Mouse (Mus musculus) embryo, embryonic 11.5 days (tissue): ENCODE data around the gene Tnfaip8l2.
A peak's percentile ranks its signal among the peaks of the same experiment; 100 is the strongest.
"Not testable (repeated sequence)": the region's sequence is repeated elsewhere in the genome, so short reads cannot be mapped to it uniquely, and the experiment has no call there.

Experiments
- DNase-seq: peaks from one replicate; pipeline ENCODE4 v3.0.0-alpha.2; 2012; ENCODE audit warnings: low read depth, low spot score

Gene Tnfaip8l2

DNA sequence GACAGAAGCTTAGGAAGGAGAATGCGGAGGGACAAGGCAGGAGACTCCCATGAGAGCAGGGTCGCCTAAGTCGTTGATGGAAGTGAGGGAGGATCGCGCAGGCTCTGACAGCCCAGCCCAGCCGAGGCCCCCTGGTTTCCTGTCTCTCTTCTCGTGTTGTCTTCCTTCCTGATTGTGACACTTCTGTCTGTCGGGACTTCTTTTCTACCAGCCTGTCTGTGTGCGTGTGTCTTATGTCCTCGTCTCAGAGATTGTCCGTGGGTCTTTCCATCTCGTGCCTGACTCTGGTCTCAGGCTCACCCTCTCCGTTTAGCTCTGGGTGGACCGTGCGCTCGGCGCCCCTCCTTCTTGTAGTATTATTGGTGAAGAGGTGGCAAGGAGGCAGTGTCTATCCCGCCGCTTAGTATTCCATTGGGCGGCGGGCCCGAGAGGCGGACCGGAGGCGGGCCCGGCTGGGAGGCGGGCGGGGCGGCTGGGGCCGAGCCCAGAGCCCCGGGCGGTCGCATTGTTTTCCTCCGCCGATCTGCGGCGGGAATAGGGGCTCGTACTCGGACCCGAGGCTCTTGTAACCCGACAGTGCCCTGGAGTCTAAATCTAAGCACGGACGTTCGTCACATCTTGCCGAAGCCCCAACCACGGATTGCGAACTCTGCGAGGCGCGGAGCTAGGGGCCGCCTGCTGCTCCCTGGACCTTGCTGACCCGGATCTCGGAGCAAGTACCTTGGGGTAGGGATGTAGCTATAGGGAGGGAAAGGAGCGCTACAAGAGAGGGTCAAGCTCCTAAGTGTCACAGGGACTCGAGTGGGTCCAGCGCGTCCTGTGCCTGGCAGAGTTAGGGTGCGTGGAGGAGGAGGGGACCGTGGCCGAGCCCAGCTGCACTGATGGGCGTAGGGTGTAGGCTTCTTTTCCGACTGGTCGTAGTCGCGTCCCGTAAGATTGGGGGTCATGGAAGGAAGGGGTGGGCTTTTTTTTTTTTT, 18.1 kb upstream of the Tnfaip8l2 start, which contains the start of gene Sema6c:
Sema6c (plus strand) TSS at position 471 of the 977 bp plus-strand sequence.
- DNase-seq = peak; percentile 80

DNA sequence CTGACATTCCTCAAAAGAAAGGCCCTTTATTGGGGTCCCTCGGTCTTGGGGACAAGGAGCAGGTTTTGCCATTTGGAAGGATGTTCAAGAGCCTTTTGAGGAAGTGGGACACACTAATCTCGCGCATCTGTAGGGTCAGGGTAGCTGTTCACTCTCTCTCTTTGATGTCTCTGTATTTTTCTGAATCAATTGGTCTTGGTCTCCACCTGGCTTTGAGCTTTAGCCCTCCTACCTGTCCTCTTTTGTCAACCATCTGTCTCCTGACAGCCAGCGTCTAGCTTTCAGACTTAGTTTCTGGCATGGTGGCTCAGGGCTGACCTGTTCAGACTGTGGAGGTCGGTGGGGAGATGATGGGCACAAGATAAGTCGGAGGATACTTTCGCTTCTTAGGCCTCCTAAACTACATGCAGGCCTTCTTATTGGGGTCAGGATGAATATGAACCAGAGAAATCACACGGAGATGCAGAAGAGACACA, 17.4 kb upstream of the Tnfaip8l2 start:
- no peak for DNase-seq

DNA sequence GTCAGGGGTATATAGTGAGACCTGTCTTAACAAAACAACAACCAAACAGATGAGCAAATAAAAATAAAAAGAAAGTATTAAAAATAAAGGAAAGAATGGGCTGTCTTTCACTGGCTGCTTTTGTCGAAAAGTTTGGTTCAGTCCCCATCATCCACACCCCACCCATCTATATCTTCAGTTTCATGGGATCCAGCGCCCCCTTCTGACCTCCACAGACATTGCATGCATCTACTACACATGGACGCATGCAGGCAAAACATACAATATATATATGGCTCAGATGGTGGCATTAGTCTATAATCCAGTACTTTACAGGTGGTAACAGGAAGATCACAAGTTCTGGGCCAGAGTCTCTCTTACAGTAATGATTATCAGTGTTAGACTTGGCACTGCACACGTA, 11.7 kb upstream of the Tnfaip8l2 start:
- no peak for DNase-seq

DNA sequence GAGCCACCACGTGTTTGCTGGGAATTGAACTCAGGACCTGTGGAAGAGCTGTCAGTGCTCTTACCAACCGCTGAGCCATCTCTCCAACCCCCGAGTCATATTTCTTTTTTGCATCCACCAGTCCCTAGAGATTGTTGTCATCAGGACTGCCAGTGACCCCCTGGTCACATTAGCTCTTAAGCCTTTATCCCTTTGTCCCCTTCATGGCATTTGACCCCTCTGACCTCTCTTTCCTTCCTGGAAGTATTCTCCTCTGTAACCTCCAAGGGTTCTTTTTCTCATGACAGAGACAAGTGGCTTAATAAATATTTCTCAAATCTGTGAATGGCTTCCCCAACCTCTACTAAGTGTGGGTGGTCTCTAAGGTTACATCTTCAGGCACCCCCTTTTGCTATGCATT, 5.8 kb upstream of the Tnfaip8l2 start:
- no peak for DNase-seq

DNA sequence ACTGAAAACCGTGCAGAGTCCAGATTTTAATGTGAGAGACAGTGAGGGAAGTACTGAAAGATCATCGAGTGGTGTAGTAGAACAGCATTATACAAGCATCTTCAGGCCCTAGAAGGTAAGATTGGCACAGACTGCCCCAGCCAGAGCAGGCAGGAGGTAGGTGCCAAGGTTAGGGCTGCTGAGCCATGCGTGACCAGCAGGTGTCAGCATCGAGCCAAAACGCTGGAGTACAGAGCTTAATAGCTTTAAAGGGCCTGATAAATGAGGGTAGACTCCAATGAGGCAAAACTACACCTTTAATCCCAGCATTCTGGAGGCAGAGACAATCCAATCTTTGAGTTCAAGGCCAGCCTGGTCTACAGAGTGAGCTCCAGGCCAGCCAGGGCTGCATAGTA, 454 bp upstream of the Tnfaip8l2 start:
- peak; percentile 66 for DNase-seq

GRCm38 (mm10) chr3:95141474-95141873, 686 bp downstream of the Tnfaip8l2 start:
- DNase-seq = no peak

DNA sequence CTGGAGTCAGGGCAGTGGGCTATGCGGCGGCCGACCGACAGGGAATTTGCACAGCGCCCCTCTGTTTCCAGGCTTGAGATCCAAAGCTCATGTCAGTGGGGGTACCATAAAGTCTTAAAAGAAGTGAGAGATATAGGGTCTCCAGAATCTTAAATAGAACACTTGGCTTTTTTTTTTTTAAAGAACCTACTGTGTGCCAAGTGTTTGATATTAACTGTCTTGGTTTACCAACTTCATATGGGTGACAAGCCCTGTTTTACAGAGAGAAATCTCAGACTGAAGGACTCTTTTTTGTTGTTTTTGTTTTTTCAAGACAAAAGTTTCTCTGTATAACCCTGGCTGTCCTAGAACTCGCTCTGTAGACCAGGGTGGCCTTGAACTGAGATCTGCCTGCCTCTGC, 1.4 kb downstream of the Tnfaip8l2 start:
- no peak for DNase-seq

- no peak for DNase-seq
Measured at GRCm38 (mm10) chr3:95140289-95140595, 1.9 kb downstream of the Tnfaip8l2 start.

GRCm38 (mm10) chr3:95139586-95140288, 2.4 kb downstream of the Tnfaip8l2 start:
- no peak for DNase-seq

- no peak for DNase-seq
Measured at GRCm38 (mm10) chr3:95136336-95136735, 5.8 kb downstream of the Tnfaip8l2 start.

DNA sequence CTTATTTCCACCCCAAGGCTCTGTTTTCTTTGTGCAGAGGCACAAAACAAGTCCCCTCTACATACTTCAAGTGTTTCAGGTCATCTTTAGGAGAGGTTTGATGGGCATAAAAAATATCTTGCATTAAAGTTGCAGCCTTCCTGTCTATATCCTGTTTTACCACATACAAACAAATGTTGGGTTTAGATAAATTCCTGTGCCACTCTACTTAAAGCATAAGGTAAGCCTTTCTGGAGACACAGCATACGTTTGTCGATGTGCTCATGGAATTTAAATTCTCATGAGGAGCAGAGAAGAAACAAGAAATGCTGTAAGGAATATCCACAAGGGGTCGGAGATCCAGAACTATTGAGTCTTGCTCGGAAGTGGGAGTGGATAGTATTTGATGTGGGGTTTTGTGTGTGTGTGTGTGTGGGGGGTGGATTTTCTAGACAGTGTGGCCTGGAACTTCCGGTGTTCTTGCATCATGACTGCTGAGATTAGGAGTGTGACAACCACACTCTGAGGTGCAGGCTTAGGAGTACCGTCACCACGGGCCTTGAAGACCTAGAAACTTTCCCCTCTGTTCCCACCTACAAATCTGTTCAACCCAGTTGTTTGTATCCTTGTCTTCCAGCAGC, 6.6 kb downstream of the Tnfaip8l2 start:
- no peak for DNase-seq

- no peak for DNase-seq
Measured at GRCm38 (mm10) chr3:95135023-95135422, 7.1 kb downstream of the Tnfaip8l2 start.

- DNase-seq = not testable (repeated sequence)
Measured at GRCm38 (mm10) chr3:95134133-95134532, 8.0 kb downstream of the Tnfaip8l2 start.

DNA sequence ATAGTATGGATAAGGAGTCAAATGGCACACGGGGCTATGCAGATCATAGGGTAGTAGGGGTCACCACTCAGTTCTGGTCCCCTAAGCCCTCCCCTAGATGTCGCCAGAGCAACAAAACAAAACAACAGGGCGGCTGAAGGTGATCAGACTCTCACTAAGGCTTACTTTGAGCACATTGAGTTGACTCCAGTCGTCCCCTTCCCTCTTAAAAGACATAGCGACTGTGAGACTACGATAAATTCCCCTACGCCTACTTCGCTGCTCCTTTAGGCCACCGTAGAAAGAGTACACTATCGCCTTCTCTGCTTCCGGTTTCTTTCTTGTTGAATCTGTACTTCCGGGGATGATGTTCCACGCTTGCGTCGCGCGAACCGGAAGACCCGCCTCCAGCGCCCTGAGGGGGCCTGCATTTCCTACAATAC, 8.5 kb downstream of the Tnfaip8l2 start, which contains the start of the genes Scnm1 and Lysmd1:
Scnm1 (minus strand) TSS at position 332 of the 422 bp plus-strand sequence.
Lysmd1 (plus strand) TSS at position 409 of the 422 bp plus-strand sequence.
- DNase-seq = peak; percentile 86

- DNase-seq = no peak
Measured at GRCm38 (mm10) chr3:95133176-95133575, 9.0 kb downstream of the Tnfaip8l2 start.

GRCm38 (mm10) chr3:95132389-95132788, 9.8 kb downstream of the Tnfaip8l2 start:
- not testable (repeated sequence) for DNase-seq

GRCm38 (mm10) chr3:95130081-95130480, 12.1 kb downstream of the Tnfaip8l2 start:
- no peak for DNase-seq

DNA sequence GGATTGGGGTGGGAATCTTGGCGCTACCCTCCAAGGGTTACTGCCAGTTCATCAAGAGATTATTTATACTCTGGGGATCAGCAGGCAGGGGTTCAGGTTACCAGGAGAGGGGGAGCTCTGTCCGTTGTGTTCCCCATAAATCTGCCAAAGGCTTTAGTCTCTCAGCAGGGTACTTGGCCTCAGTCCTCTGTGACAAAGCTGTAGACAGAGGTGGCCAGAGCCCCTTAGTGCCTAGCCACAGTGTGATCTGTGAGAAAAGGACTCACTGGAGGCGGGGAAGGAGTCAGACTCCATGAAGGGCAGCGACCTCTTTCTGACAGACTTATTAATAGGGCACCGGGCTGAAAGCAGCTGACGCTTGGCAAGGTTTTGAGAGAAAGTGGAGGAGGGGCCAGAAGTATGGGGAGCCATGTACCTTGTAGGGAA, 12.9 kb downstream of the Tnfaip8l2 start:
- DNase-seq = no peak

DNA sequence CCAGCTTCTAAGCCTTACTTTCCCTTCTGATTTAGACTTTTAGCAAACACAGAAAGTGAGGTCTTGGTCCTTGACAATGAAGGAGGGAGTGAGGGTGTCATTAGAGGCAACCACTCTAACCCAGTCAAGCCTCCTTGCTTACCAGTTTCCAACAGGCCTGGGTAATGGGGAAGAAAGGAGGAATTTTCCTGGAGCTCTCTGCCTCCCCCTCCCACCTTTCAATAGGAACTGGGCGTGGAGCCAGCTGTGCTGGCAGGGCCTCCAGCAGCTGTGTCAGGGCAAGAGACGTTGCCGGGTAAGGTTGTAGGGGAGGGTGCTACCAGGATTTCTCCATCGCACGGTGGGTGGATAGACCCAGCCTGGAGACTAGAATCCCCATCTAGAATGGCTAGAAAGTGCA, 17.2 kb downstream of the Tnfaip8l2 start:
- no peak for DNase-seq

GRCm38 (mm10) chr3:95124246-95124645, 17.9 kb downstream of the Tnfaip8l2 start, which contains the start of gene Tmod4:
Gene Tmod4, plus strand, starts transcription at chr3:95124476.
- no peak for DNase-seq

GRCm38 (mm10) chr3:95121580-95121979, 20.6 kb downstream of the Tnfaip8l2 start:
- no peak for DNase-seq

GRCm38 (mm10) chr3:95117751-95118150, 24.4 kb downstream of the Tnfaip8l2 start:
- no peak for DNase-seq
